Mouse (Mus musculus) liver (tissue): Measurements from ENCODE around the gene Sag.
A peak's percentile ranks its signal among the peaks of the same experiment; 100 is the strongest.
"Not testable (repeated sequence)": the region's sequence is repeated elsewhere in the genome, so short reads cannot be mapped to it uniquely, and the experiment has no call there.

Experiments used
- DNase-seq: peaks from one replicate; pipeline ENCODE4 v3.0.0-alpha.2; 2020; ENCODE audit warnings: mixed read lengths

The Sag gene

GRCm38 (mm10) chr1:87825281-87825680 is 21.8 kb downstream of the Sag start:
- DNase-seq: no peak

- DNase-seq: no peak
These were observed 22.5 kb downstream of the Sag start for GRCm38 (mm10) chr1:87825991-87826390.

GRCm38 (mm10) chr1:87826474-87826873 is 23.0 kb downstream of the Sag start:
- DNase-seq: no peak

GRCm38 (mm10) chr1:87827476-87827875 is 24.0 kb downstream of the Sag start:
- not testable (repeated sequence) for DNase-seq

GRCm38 (mm10) chr1:87828185-87828584 is 24.7 kb downstream of the Sag start:
- DNase-seq: peak; percentile 36

- DNase-seq: no peak
These were observed 25.6 kb downstream of the Sag start for GRCm38 (mm10) chr1:87828926-87829580.

GRCm38 (mm10) chr1:87829621-87830211 is 26.2 kb downstream of the Sag start:
- no peak for DNase-seq

- no peak for DNase-seq
These were observed 33.0 kb downstream of the Sag start for GRCm38 (mm10) chr1:87836453-87836852.

GRCm38 (mm10) chr1:87837018-87837417 is 33.5 kb downstream of the Sag start:
- DNase-seq: no peak

- DNase-seq: no peak
These were observed 37.1 kb downstream of the Sag start for GRCm38 (mm10) chr1:87840411-87841208.

GRCm38 (mm10) chr1:87846801-87847474 is 43.5 kb downstream of the Sag start:
- peak; percentile 17 for DNase-seq

- no peak for DNase-seq
These were observed 44.1 kb downstream of the Sag start for GRCm38 (mm10) chr1:87847475-87848168.

- DNase-seq: no peak
These were observed 44.9 kb downstream of the Sag start for GRCm38 (mm10) chr1:87848237-87848996.

- DNase-seq: no peak
These were observed 45.8 kb downstream of the Sag start for GRCm38 (mm10) chr1:87849278-87849677.

GRCm38 (mm10) chr1:87851344-87851743 is 47.9 kb downstream of the Sag start:
- DNase-seq: no peak

GRCm38 (mm10) chr1:87852081-87852790 is 48.8 kb downstream of the Sag start:
- DNase-seq: no peak

- DNase-seq: peak; percentile 88
These were observed 49.6 kb downstream of the Sag start, which contains the start of gene Dgkd for GRCm38 (mm10) chr1:87852892-87853600. Gene Dgkd, plus strand, starts transcription at chr1:87853287.

GRCm38 (mm10) chr1:87853601-87854361 is 50.3 kb downstream of the Sag start:
- DNase-seq: peak; percentile 27

- DNase-seq: no peak
These were observed 50.9 kb downstream of the Sag start for GRCm38 (mm10) chr1:87854411-87854810.

- DNase-seq: peak; percentile 20
These were observed 51.4 kb downstream of the Sag start for GRCm38 (mm10) chr1:87854851-87855251.
